Mouse (Mus musculus): ENCODE data around the gene Pon3. TPM values are rescaled to one million over a fixed set of nuclear protein-coding genes. Genes with fewer than 3 reads are reported as not detected.

The Pon3 gene
- polyA plus RNA-seq (2014; fragmentation: Illumina TruSeq; extraction: RNeasy Lipid Tissue Mini Kit (QIAGEN cat#74804); ENCODE audit: low read depth, low replicate concordance), result 22.8 TPM

DNA sequence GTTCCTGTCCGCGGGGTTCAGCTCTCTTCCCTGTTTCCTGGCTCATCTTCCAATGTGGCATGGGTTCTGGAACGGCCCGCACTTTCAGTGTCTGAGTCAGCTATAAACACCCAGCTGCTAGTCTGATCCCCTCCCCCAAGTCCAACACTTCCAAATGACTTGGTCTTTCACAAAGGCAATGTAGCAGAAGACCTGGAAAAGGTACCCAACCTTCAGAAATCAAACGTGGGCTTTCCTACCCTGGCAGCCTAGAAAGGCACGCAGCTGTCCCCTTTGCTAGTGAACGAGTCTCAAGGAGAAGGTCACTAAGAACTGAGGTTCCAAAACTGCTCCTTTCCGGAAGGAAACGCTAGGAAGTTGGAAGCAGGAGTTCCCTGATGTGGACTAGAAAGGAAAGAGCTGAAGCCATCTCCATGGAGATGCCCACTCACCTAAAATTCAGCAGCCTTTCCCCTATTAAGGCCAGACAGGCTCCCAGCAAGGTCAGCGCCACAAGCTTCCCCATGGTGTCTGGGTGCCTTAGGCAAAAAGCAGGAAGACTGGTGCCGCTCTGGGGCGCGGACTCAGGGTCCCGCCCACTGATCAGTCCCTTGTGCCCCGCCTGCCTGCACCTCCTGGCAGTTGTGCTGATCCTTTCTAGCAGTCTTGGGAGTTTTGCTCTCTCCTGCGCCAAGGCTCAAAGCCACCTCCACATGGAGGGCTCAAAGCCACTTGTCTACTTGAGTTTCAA is at the start of gene Pon3:
Pon3 (minus strand) TSS at position 565 of the 730 bp plus-strand sequence.

DNA sequence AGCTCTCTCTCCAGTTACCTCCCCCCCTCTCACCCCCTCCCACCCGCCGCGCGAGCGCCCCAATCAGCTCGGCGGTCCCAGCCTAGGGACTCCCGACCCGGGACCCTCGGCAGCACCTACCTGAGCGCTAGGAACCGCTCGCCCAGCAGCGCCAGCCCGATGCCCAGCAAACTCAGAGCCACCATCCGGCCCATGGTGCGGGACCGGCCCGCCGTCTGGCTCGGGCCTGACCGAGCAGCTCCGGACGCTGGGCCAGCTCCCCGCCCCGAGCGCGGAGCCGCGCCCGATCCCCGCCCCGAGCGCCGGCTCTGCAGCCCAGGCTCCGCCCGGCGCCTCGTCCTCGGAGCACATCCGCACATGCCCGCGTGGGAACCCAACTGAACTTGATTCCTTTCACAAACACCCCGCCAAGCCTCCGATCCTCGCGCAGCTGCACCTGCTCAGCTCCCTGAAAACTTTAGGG is 42.0 kb upstream of the Pon3 start, which contains the start of gene Pon2:
Pon2 (minus strand) TSS at position 364 of the 463 bp plus-strand sequence.

DNA sequence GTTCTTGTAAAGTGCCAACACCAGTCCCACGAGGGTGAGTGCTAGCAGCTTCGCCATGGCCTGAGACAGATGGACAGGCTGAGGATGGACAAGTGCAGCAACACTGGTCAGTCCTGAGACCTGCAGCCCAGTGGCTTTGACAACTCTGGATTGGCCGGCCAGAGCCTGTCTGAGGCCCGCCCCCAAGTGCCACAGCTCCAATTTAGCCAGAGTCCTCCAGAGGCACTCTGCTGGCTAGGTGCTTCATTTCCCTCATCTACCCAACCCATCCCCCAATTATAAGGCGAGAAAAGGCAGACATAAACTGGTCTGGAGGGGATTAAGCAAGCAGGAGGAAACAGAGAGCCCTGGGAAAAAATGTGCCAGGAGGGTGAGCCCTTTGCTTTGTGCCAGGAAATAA is 62.4 kb downstream of the Pon3 start, which contains the start of gene Pon1:
Pon1 (minus strand) TSS at position 254 of the 400 bp plus-strand sequence.

Other genes with a start within 250 kb of the Pon3 start
- not detected for gene Pon1, start 62.3 kb downstream of the Pon3 start, polyA plus RNA-seq (2014; fragmentation: Illumina TruSeq; extraction: RNeasy Lipid Tissue Mini Kit (QIAGEN cat#74804); ENCODE audit: low read depth, low replicate concordance)
- gene Pon2, start 42.2 kb upstream of the Pon3 start, polyA plus RNA-seq (2014; fragmentation: Illumina TruSeq; extraction: RNeasy Lipid Tissue Mini Kit (QIAGEN cat#74804); ENCODE audit: low read depth, low replicate concordance), result 61.3 TPM
- 55.4 TPM for gene Asb4, start 127.1 kb upstream of the Pon3 start, polyA plus RNA-seq (2014; fragmentation: Illumina TruSeq; extraction: RNeasy Lipid Tissue Mini Kit (QIAGEN cat#74804); ENCODE audit: low read depth, low replicate concordance)
- 2.2 TPM for gene Pdk4, start 240.0 kb upstream of the Pon3 start, polyA plus RNA-seq (2014; fragmentation: Illumina TruSeq; extraction: RNeasy Lipid Tissue Mini Kit (QIAGEN cat#74804); ENCODE audit: low read depth, low replicate concordance)